Mouse (Mus musculus) inflammation-experienced regulatory T-cells, adult 16 weeks (primary cell): Measurements from ENCODE around the gene Mup21. TPM values are rescaled to one million over a fixed set of nuclear protein-coding genes. Genes with fewer than 3 reads are reported as not detected.

Experiments used
- polyA plus RNA-seq: library from polyadenylated mRNA; unstranded; fragments of 100-300 nt; shearing (Covaris generic); gene quantifications from one replicate; pipeline ENCODE4 v1.2.1, GENCODE M21; 2017

Mup21 gene
- not detected for polyA plus RNA-seq

GRCm38 (mm10) chr4:62150811-62151210, at the start of gene Mup21:
Gene Mup21 (minus strand): TSS chr4:62150863.

Other genes with a start within 250 kb of the Mup21 start
- not detected for gene Mup20, start 96.7 kb downstream of the Mup21 start, polyA plus RNA-seq
- gene Mup3, start 63.5 kb downstream of the Mup21 start, polyA plus RNA-seq = not detected
- gene Zfp37, start 80.2 kb upstream of the Mup21 start, polyA plus RNA-seq = 0.17 TPM
- gene Slc31a2, start 111.7 kb upstream of the Mup21 start, polyA plus RNA-seq = 20.9 TPM
- 71.1 TPM for gene Fkbp15, start 209.7 kb upstream of the Mup21 start, polyA plus RNA-seq
- gene Slc31a1, start 209.9 kb upstream of the Mup21 start, polyA plus RNA-seq = 10.3 TPM